Mouse (Mus musculus) forebrain, embryonic 16.5 days (tissue): ENCODE measurements at regions not wholly inside any gene's neighbourhood (a gene's known extent, or its start where the extent isn't known, plus 50 kb on each side); places are given as distances from the start of the nearest gene placed in this dataset.

ENCODE experiments used
- ATAC-seq: fragments of 200-750 bp; cut with Nextera tagmentation; 2 replicates; pipeline ENCODE4 v1.8.0; 2017; ENCODE audit warnings: mild to moderate bottlenecking, moderate library complexity
- H3K27ac ChIP-seq: fragments of 300-500 bp; sonication (generic); 2 replicates; pipeline ENCODE4 v1.5.1; 2014; ENCODE audit warnings: low read length, control low read depth
- H3K27me3 ChIP-seq: fragments of 300-500 bp; sonication (generic); replicated peaks from 2 replicates; pipeline ENCODE4 v1.6.1; 2014; ENCODE audit warnings: low read length; ENCODE audit not compliant: control insufficient read depth, insufficient read depth
- H3K36me3 ChIP-seq: fragments of 300-500 bp; sonication (generic); 2 replicates; pipeline ENCODE4 v1.6.1; 2014; ENCODE audit not compliant: control insufficient read depth, insufficient read depth
- H3K4me1 ChIP-seq: fragments of 300-500 bp; sonication (generic); replicated peaks from 2 replicates; pipeline ENCODE4 v1.6.1; 2014; ENCODE audit warnings: low read length; ENCODE audit not compliant: control insufficient read depth, insufficient read depth
- H3K4me2 ChIP-seq: fragments of 300-500 bp; sonication (generic); 2 replicates; pipeline ENCODE4 v1.6.1; 2014; ENCODE audit warnings: mild to moderate bottlenecking, low read length, control low read depth
- H3K4me3 ChIP-seq: fragments of 300-500 bp; sonication (generic); replicated peaks from 2 replicates; pipeline ENCODE4 v1.5.1; 2014; ENCODE audit warnings: mild to moderate bottlenecking, low read length, control low read depth
- H3K9ac ChIP-seq: fragments of 300-500 bp; sonication (generic); replicated peaks from 2 replicates; pipeline ENCODE4 v1.6.1; 2014; ENCODE audit warnings: low read depth, low read length, control low read depth
- H3K9me3 ChIP-seq: fragments of 300-500 bp; sonication (generic); 2 replicates; pipeline ENCODE4 v1.6.1; 2016; ENCODE audit warnings: low read length; ENCODE audit not compliant: control insufficient read depth
- WGBS: fragments of 180-500 bp; shearing (Covaris S2); extraction: QIAGEN DNeasy Blood & Tissue Kit; methylation state at CpG from one replicate; pipeline ENCODE4 v1.1.7; 2014; 5-methylcytosine and 5-hydroxymethylcytosine counted together

- Histone ChIP-seq H3K27ac (no peak overlapping the region), H3K27me3 (no peaks in the 10 kb centered on the region), H3K9me3 (no peaks in the 10 kb centered on the region), H3K4me3 (no peak overlapping the region), H3K36me3 (no peaks in the 10 kb centered on the region), H3K4me2 (no peak overlapping the region), H3K4me1 (no peaks in the 10 kb centered on the region), H3K9ac (no peak overlapping the region)
- no peak for ATAC-seq
- WGBS: 86% methylated on average over 7 of the region's 7 CpGs
Observed at GRCm38 (mm10) chr10:70759686-70760085, 103.9 kb upstream of the Phyhipl start.

- Histone ChIP-seq H3K4me1 (peaks cover 4% of the 10 kb centered on the region; the same call in 1 of the 2 replicates), H3K4me2 (no peak overlapping the region), H3K9ac (no peak overlapping the region), H3K4me3 (no peak overlapping the region), H3K27me3 (no peaks in the 10 kb centered on the region), H3K9me3 (no peaks in the 10 kb centered on the region), H3K36me3 (no peaks in the 10 kb centered on the region), H3K27ac (no peak overlapping the region)
- ATAC-seq: no peak
- WGBS: 52% methylated on average over 8 of the region's 8 CpGs
Observed at GRCm38 (mm10) chr10:70751771-70752170, 96.0 kb upstream of the Phyhipl start.

- no peaks in the 10 kb centered on the region for H3K27me3 ChIP-seq
- no peaks in the 10 kb centered on the region for H3K9me3 ChIP-seq
- H3K4me3 ChIP-seq: no peak overlapping the region
- no peak overlapping the region for H3K4me2 ChIP-seq
- H3K4me1 ChIP-seq: peaks cover 4% of the 10 kb centered on the region; the same call in 1 of the 2 replicates
- H3K36me3 ChIP-seq: no peaks in the 10 kb centered on the region
- no peak overlapping the region for H3K27ac ChIP-seq
- ATAC-seq: no peak
- no peak overlapping the region for H3K9ac ChIP-seq
- WGBS: 71% methylated on average over 15 of the region's 15 CpGs
Observed at GRCm38 (mm10) chr10:70750356-70751145, 94.8 kb upstream of the Phyhipl start.

- no peak for ATAC-seq
- 80% methylated on average over 4 of the region's 4 CpGs for WGBS
Observed at GRCm38 (mm10) chr10:70746612-70747011, 90.8 kb upstream of the Phyhipl start.

GRCm38 (mm10) chr10:70741909-70742308 lies 86.1 kb upstream of the Phyhipl start:
- 0 out of 2 replicates have a peak, but pooled peaks cover 3% of the 10 kb centered on the region for H3K4me1 ChIP-seq
- no peak overlapping the region for H3K27ac ChIP-seq
- no peak overlapping the region for H3K9ac ChIP-seq

More at GRCm38 (mm10) chr10:70746612-70747011, 90.8 kb upstream of the Phyhipl start:
- Histone ChIP-seq H3K4me3 (no peak overlapping the region), H3K9me3 (no peaks in the 10 kb centered on the region; the same call in 1 of the 2 replicates), H3K36me3 (no peaks in the 10 kb centered on the region), H3K27ac (no peak overlapping the region), H3K9ac (no peak overlapping the region), H3K27me3 (no peaks in the 10 kb centered on the region), H3K4me2 (no peak overlapping the region), H3K4me1 (peaks cover 4% of the 10 kb centered on the region; the same call in 1 of the 2 replicates)

GRCm38 (mm10) chr10:70740095-70740494 lies 84.3 kb upstream of the Phyhipl start:
- Histone ChIP-seq H3K9me3 (no peaks in the 10 kb centered on the region; the same call in 1 of the 2 replicates), H3K27ac (no peak overlapping the region), H3K36me3 (no peaks in the 10 kb centered on the region), H3K27me3 (no peaks in the 10 kb centered on the region), H3K4me2 (no peak overlapping the region), H3K9ac (no peak overlapping the region), H3K4me1 (0 out of 2 replicates have a peak, but pooled peaks cover 3% of the 10 kb centered on the region), H3K4me3 (no peak overlapping the region)
- ATAC-seq: no peak
- WGBS: 61% methylated on average over 4 of the region's 4 CpGs

More at GRCm38 (mm10) chr10:70741909-70742308, 86.1 kb upstream of the Phyhipl start:
- no peaks in the 10 kb centered on the region for H3K27me3 ChIP-seq
- H3K4me2 ChIP-seq: no peak overlapping the region
- H3K9me3 ChIP-seq: no peaks in the 10 kb centered on the region; the same call in 1 of the 2 replicates
- no peaks in the 10 kb centered on the region for H3K36me3 ChIP-seq
- H3K4me3 ChIP-seq: no peak overlapping the region
- ATAC-seq: no peak

GRCm38 (mm10) chr10:70739348-70739966 lies 83.7 kb upstream of the Phyhipl start:
- 0 out of 2 replicates have a peak, but pooled peaks cover 3% of the 10 kb centered on the region for H3K4me1 ChIP-seq

GRCm38 (mm10) chr10:70738686-70739085 lies 82.9 kb upstream of the Phyhipl start:
- Histone ChIP-seq H3K36me3 (no peaks in the 10 kb centered on the region), H3K4me3 (no peak overlapping the region), H3K27ac (no peak overlapping the region), H3K4me2 (no peak overlapping the region), H3K9me3 (no peaks in the 10 kb centered on the region; the same call in 1 of the 2 replicates), H3K4me1 (0 out of 2 replicates have a peak, but pooled peaks cover 3% of the 10 kb centered on the region), H3K9ac (no peak overlapping the region), H3K27me3 (no peaks in the 10 kb centered on the region)
- no peak for ATAC-seq

More at GRCm38 (mm10) chr10:70739348-70739966, 83.7 kb upstream of the Phyhipl start:
- Histone ChIP-seq H3K4me2 (no peak overlapping the region), H3K36me3 (no peaks in the 10 kb centered on the region), H3K27me3 (no peaks in the 10 kb centered on the region), H3K9me3 (no peaks in the 10 kb centered on the region; the same call in 1 of the 2 replicates), H3K4me3 (no peak overlapping the region), H3K27ac (no peak overlapping the region), H3K9ac (no peak overlapping the region)
- no peak for ATAC-seq
- 43% methylated on average over 9 of the region's 9 CpGs for WGBS

GRCm38 (mm10) chr10:70733956-70734355 lies 78.2 kb upstream of the Phyhipl start:
- no peak overlapping the region for H3K4me2 ChIP-seq
- H3K9ac ChIP-seq: no peak overlapping the region
- H3K27ac ChIP-seq: no peak overlapping the region
- no peak overlapping the region for H3K4me3 ChIP-seq
- no peaks in the 10 kb centered on the region for H3K9me3 ChIP-seq
- no peaks in the 10 kb centered on the region for H3K36me3 ChIP-seq
- ATAC-seq: no peak
- WGBS: 74% methylated on average over 12 of the region's 12 CpGs
- 0 out of 2 replicates have a peak, but pooled peaks cover 3% of the 10 kb centered on the region for H3K4me1 ChIP-seq
- H3K27me3 ChIP-seq: no peaks in the 10 kb centered on the region
